Mouse (Mus musculus) ES-Bruce4 (cell line): ENCODE measurements around the gene Marveld2. TPM values are rescaled to one million over a fixed set of nuclear protein-coding genes. Genes with fewer than 3 reads are reported as not detected.
A peak's percentile ranks its signal among the peaks of the same experiment; 100 is the strongest.

ENCODE experiments used
- H3K27ac ChIP-seq: 2 replicates; pipeline ENCODE4 v1.5.1; 2012; ENCODE audit warnings: low read length, inconsistent platforms; ENCODE audit not compliant: insufficient read depth
- H3K27me3 ChIP-seq: 2 replicates; pipeline ENCODE4 v1.6.1; 2012; ENCODE audit warnings: mild to moderate bottlenecking, low read length, inconsistent platforms; ENCODE audit not compliant: control insufficient read depth, poor library complexity, insufficient read depth, severe bottlenecking
- H3K36me3 ChIP-seq: 2 replicates; pipeline ENCODE4 v1.6.1; 2012; ENCODE audit warnings: inconsistent platforms, mild to moderate bottlenecking, low read length, moderate library complexity; ENCODE audit not compliant: control insufficient read depth, poor library complexity, insufficient read depth, severe bottlenecking
- H3K4me1 ChIP-seq: one replicate; pipeline ENCODE4 v1.8.1; 2011; ENCODE audit warnings: low read length; ENCODE audit not compliant: control insufficient read depth, insufficient read depth
- H3K4me3 ChIP-seq: 2 replicates; pipeline ENCODE4 v1.5.1; 2011; ENCODE audit warnings: low read depth, mild to moderate bottlenecking, low read length
- H3K9ac ChIP-seq: 2 replicates; pipeline ENCODE4 v1.6.1; 2012; ENCODE audit warnings: low read depth, mild to moderate bottlenecking, inconsistent platforms; ENCODE audit not compliant: poor library complexity, severe bottlenecking
- H3K9me3 ChIP-seq: replicated peaks from 2 replicates; pipeline ENCODE4 v1.6.1; 2012; ENCODE audit warnings: mild to moderate bottlenecking, low read length, inconsistent platforms; ENCODE audit not compliant: control insufficient read depth, poor library complexity, insufficient read depth, severe bottlenecking
- CTCF ChIP-seq: IDR thresholded peaks from one replicate; pipeline ENCODE4 v1.8.1; 2011; ENCODE audit warnings: low read depth, low read length
- EP300 ChIP-seq: IDR thresholded peaks from 2 replicates; pipeline ENCODE4 v1.6.1; 2011; ENCODE audit warnings: low read depth, low read length; ENCODE audit not compliant: insufficient read depth
- POLR2A ChIP-seq: IDR thresholded peaks from one replicate; pipeline ENCODE4 v1.8.1; 2011; ENCODE audit warnings: low read length; ENCODE audit not compliant: insufficient read depth
- polyA plus RNA-seq: library from polyadenylated mRNA; stranded (reverse); fragments of >200 nt; gene quantifications from 2 replicates; pipeline ENCODE4 v1.2.4, GENCODE M21; 2011; ENCODE audit warnings: low read depth; ENCODE audit not compliant: missing spikeins, insufficient read depth, insufficient read length

Gene Marveld2
- polyA plus RNA-seq, 1 experiment: 14.2 TPM

DNA sequence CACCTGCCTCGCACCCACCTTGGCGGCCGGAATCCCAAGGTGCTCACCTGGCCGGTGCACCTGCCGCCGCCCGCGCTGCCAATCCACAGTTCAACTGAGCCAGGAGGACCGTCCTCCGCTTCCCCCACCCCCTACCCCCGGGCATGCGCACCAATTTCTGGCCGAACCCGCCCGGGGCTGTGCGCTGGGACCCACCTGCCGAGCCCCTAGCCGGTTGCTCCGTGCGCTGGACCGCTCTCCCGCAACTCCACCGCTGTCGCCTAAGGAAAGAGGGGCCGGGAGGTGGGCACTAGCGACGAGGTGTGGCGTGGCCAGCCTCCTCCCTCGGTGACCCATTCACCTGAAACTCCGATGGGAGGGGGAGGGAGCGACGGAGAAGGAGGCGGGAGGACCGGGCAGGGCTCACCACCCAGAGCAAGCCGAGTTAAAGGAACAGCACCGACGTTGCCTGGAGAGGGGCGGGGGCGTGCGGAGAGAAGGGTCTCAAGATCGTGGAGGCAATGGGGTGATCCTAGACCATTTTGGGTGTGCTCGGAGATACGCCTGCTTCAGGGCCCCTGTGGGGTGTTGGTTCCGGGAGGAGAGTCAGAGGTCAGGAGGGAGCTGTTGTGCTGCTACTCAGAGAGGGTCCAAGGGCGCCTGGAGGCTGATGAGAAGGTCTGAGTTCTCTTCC, 64.3 kb downstream of the Marveld2 start, which contains the start of gene Ocln:
TSS of gene Ocln (minus strand) at position 350 of the 673 bp plus-strand sequence.
- TF ChIP-seq CTCF (no peak), POLR2A (no peak), EP300 (no peak)
- Histone ChIP-seq H3K36me3 (no peaks in the 10 kb centered on the region), H3K9me3 (no peaks in the 10 kb centered on the region), H3K4me3 (peak within 1 kb of the TSS; percentile 74), H3K27ac (no peak within 1 kb of the TSS), H3K27me3 (no peaks in the 10 kb centered on the region), H3K4me1 (no peaks in the 10 kb centered on the region), H3K9ac (peak within 1 kb of the TSS; percentile 77)

DNA sequence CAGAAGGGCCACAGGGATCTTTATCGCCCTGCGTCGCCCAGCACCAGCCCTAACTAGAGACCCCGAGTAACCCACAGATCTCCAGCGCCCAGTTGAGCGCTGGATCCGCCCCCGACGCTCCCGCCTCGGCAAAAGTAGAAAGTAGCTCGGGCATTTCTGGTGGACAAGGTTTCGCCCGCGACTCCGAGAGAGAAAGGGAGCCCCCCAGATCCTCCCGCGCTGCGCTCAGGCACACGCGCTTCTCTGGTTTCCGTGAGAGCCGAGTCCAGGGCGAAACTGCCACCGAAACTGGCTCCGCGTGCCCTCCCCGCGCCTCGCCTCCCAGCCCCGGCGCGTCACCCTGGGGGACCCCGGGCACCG, 64.8 kb downstream of the Marveld2 start:
- TF ChIP-seq POLR2A (no peak), EP300 (no peak), CTCF (no peak)
- no peaks in the 10 kb centered on the region for H3K27me3 ChIP-seq
- H3K36me3 ChIP-seq: no peaks in the 10 kb centered on the region
- no peak overlapping the region for H3K27ac ChIP-seq
- H3K9ac ChIP-seq: peak overlapping the region; percentile 77
- H3K9me3 ChIP-seq: no peaks in the 10 kb centered on the region
- no peaks in the 10 kb centered on the region for H3K4me1 ChIP-seq
- H3K4me3 ChIP-seq: peak overlapping the region; percentile 74

DNA sequence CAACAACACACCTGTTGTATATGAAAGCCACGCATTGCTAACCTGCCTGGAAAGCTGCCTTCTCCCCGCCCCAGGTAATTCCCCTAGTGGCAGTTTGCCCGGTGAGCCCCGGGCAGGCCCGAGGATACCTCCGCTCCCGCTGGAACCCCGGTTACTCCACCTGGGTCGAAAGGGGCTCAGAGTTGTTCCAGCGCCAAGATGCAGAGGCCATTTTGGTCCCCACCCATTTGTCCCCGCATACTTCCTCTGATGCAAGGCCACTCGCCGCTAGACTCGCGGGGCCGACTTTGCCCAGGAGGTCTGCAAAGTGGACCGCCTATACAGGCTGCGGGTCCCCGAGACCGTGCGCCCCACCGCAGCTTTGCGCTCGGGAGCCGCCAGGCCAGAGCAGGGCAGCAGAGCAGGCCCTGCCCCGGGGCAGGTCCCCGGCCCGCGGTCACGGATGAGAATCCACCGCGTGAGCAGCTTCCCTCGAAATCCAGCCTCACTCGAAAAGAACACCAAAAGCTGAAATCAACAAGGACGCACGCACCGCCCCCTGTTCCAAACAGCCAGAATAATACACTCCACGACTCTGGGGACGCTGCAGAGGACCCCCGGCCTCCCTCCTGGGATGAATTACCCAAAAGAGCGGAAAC, 65.3 kb downstream of the Marveld2 start:
- H3K4me3 ChIP-seq: peak overlapping the region; percentile 74
- H3K27ac ChIP-seq: no peak overlapping the region
- peak overlapping the region; percentile 77 for H3K9ac ChIP-seq
- no peaks in the 10 kb centered on the region for H3K9me3 ChIP-seq
- H3K36me3 ChIP-seq: no peaks in the 10 kb centered on the region
- no peaks in the 10 kb centered on the region for H3K4me1 ChIP-seq
- no peaks in the 10 kb centered on the region for H3K27me3 ChIP-seq
- TF ChIP-seq EP300 (no peak), CTCF (no peak), POLR2A (no peak)

DNA sequence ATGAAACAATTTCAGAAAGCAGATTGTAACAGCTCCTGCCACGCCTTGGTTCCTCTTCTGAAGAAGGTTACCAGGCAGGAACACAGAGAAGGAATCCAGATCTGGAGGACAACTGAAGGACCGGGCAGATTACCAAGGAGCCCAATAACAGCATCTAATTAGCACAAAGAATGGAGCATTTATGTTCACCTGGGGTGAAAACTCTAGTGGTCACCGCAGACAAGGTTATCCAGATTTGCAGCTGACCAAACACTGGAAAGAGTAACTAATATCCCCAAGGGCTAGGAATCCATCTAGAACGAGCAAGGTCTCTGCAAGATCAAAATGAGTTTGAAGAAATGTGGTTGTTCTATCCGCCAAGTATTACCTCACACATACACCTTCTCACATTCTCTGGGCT, 69.5 kb downstream of the Marveld2 start:
- H3K4me1 ChIP-seq: no peaks in the 10 kb centered on the region
- no peak overlapping the region for H3K4me3 ChIP-seq
- no peak overlapping the region for H3K27ac ChIP-seq
- TF ChIP-seq POLR2A: no peak
- no peak overlapping the region for H3K9ac ChIP-seq
- no peaks in the 10 kb centered on the region for H3K9me3 ChIP-seq
- no peaks in the 10 kb centered on the region for H3K36me3 ChIP-seq
- H3K27me3 ChIP-seq: no peaks in the 10 kb centered on the region

Other genes with a start within 250 kb of the Marveld2 start
- gene Naip1, start 164.1 kb downstream of the Marveld2 start, polyA plus RNA-seq: not detected in 2 replicates
- 107 and 118 TPM in 2 replicates for gene Gtf2h2, start 124.4 kb downstream of the Marveld2 start, polyA plus RNA-seq
- gene Ocln, start 64.3 kb downstream of the Marveld2 start, polyA plus RNA-seq: 14.6 and 15.8 TPM in 2 replicates
- 200 and 203 TPM in 2 replicates for gene Ak6, start 34.0 kb upstream of the Marveld2 start, polyA plus RNA-seq
- gene Rad17, start 34.1 kb upstream of the Marveld2 start, polyA plus RNA-seq: 39.7 TPM in 2 replicates
- gene Taf9, start 34.6 kb upstream of the Marveld2 start, polyA plus RNA-seq: 13.2 and 17.4 TPM in 2 replicates
- gene Ccdc125, start 52.7 kb upstream of the Marveld2 start, polyA plus RNA-seq: 3.6 and 3.8 TPM in 2 replicates
- 93.2 and 102 TPM in 2 replicates for gene Cdk7, start 114.0 kb upstream of the Marveld2 start, polyA plus RNA-seq
- 108 and 110 TPM in 2 replicates for gene Mrps36, start 127.7 kb upstream of the Marveld2 start, polyA plus RNA-seq
- gene Cenph, start 158.9 kb upstream of the Marveld2 start, polyA plus RNA-seq: 52.4 and 58.8 TPM in 2 replicates
- 632 and 669 TPM in 2 replicates for gene Ccnb1, start 169.6 kb upstream of the Marveld2 start, polyA plus RNA-seq
- gene Slc30a5, start 216.5 kb upstream of the Marveld2 start, polyA plus RNA-seq: 52.6 and 54.5 TPM in 2 replicates